Mouse (Mus musculus) effector memory CD4-positive, alpha-beta T cell, adult 5 months (primary cell): ENCODE results near the gene Inafm1. TPM values are rescaled to one million over a fixed set of nuclear protein-coding genes. Genes with fewer than 3 reads are reported as not detected.

Experiments
- polyA plus RNA-seq: library from polyadenylated mRNA; unstranded; fragments of 100-300 nt; shearing (Covaris generic); gene quantifications from one replicate; pipeline ENCODE4 v1.2.1, GENCODE M21; 2017

The Inafm1 gene
- 2.5 TPM for polyA plus RNA-seq

DNA sequence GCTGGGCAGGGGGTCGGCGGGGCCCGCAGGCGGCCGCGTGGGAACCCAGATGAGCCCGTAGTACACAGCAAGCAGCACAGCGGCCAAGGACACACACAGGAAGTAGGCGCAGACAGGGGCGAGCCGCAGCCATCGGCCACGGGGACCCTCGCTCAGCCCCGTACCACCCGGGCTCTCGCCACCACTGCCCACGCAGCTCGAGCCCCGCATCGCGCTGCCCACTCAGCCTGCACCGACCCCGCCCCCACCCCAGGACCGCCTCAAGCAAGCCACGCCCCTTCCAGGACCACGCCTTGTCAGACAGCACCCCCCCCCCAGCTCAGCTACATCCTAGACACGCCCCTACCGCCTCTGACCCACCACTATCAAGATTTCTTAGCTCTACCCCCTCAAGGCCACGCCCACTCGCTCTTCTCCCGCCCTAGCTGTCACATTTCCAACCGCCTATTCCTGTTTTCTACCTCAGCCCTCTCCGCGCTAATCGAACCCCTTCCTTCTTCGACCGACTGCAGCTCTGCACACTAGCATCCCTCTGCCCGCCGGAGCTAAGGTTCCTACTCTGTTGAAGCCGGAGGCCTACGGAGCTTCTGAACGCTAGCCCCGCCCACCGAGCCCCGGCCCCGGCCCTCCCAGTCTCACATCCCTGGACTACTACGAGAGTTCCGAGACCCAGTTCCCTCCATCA, at the start of gene Inafm1:
TSS of gene Inafm1 (minus strand) at position 537 of the 685 bp plus-strand sequence.

GRCm38 (mm10) chr7:16308093-16308492, 34.7 kb upstream of the Inafm1 start, which contains the start of gene Bbc3:
Gene Bbc3 (plus strand): TSS chr7:16308393.

GRCm38 (mm10) chr7:16286026-16286961, 12.9 kb upstream of the Inafm1 start, which contains the start of gene Ccdc9:
Gene Ccdc9 (minus strand): TSS chr7:16286795.

DNA sequence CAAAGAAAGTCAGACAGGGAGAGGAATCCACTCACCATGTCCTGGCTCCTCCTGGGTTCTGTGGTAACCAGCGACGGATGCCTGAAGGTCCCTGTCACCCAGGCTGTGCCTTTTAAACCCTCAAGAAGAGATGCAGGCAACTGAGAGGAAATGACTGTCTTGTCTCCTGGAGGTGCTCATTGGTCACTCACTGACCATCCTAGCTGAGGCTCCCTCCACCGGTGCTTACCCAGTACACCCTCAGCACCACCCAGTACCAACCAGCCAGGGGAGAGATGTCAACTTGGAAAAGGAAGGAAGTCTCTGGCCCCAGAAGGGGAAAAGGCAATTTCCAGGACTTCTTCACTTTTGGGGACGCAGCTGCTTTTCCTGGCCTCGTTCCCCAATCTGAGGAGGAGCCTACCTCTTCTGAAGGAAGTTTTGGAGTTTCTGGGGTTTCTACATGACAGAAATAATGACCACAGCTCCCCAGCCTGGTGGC, 14.3 kb downstream of the Inafm1 start, which contains the start of gene C5ar1:
TSS of gene C5ar1 (minus strand) at position 431 of the 481 bp plus-strand sequence.

DNA sequence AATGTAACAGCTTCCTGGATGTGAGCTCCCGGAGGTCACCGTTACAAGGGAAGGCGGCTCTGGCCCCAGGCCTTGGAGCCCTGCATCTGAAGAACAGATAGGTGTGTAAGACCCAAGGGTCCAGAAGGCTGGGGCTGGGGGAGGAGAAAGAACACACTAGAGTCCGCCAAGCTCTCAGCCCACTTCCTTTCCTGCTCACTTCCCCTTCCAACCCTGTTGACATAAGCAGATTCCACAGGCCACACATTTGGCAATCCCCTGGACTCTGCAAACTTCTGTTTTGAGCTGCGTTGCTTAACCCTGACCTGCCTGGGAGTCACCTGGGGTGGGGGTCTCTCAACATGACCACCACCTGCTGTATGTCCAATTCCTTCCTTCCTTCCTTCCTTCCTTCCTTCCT, 29.4 kb downstream of the Inafm1 start, which contains the start of gene C5ar2:
TSS of gene C5ar2 (minus strand) at position 88 of the 400 bp plus-strand sequence.

Other genes starting within 250 kb of the Inafm1 start
- gene Bicra, start 225.7 kb downstream of the Inafm1 start, polyA plus RNA-seq, result 7.1 TPM
- gene Zfp541, start 211.8 kb downstream of the Inafm1 start, polyA plus RNA-seq, result 0.09 TPM
- gene Napa, start 175.2 kb downstream of the Inafm1 start, polyA plus RNA-seq, result 313 TPM
- 22.3 TPM for gene Kptn, start 153.7 kb downstream of the Inafm1 start, polyA plus RNA-seq
- gene Slc8a2, start 143.8 kb downstream of the Inafm1 start, polyA plus RNA-seq, result not detected
- gene Meis3, start 98.5 kb downstream of the Inafm1 start, polyA plus RNA-seq, result 46.1 TPM
- 19.8 TPM for gene Dhx34, start 51.6 kb downstream of the Inafm1 start, polyA plus RNA-seq
- gene C5ar2, start 29.5 kb downstream of the Inafm1 start, polyA plus RNA-seq, result not detected
- not detected for gene C5ar1, start 14.1 kb downstream of the Inafm1 start, polyA plus RNA-seq
- 108 TPM for gene Ccdc9, start 13.2 kb upstream of the Inafm1 start, polyA plus RNA-seq
- gene Bbc3, start 34.8 kb upstream of the Inafm1 start, polyA plus RNA-seq, result 47.2 TPM
- gene Sae1, start 114.2 kb upstream of the Inafm1 start, polyA plus RNA-seq, result 96.4 TPM
- gene Zc3h4, start 127.3 kb upstream of the Inafm1 start, polyA plus RNA-seq, result 17.3 TPM
- gene Tmem160, start 179.2 kb upstream of the Inafm1 start, polyA plus RNA-seq, result 69.4 TPM
- gene Npas1, start 204.1 kb upstream of the Inafm1 start, polyA plus RNA-seq, result not detected